Mouse (Mus musculus): Measurements from ENCODE around the gene Il18rap. TPM values are rescaled to one million over a fixed set of nuclear protein-coding genes. Genes with fewer than 3 reads are reported as not detected.
"Not testable (repeated sequence)": the region's sequence is repeated elsewhere in the genome, so short reads cannot be mapped to it uniquely, and the experiment has no call there.

The Il18rap gene
- polyA plus RNA-seq, 1 experiment from 2014 or later: 0.69 TPM

- ATAC-seq (ENCODE audit: low read depth) (no peak), DNase-seq (no peak)
- Histone ChIP-seq H3K4me3 (replicated peaks) (no peak overlapping the region), H3K9ac (no peak overlapping the region), H3K4me2 (no peak overlapping the region), H3K27me3 (no peaks in the 10 kb centered on the region), H3K27ac (no peak overlapping the region), H3K9me3 (replicated peaks) (no peaks in the 10 kb centered on the region), H3K36me3 (no peaks in the 10 kb centered on the region), H3K4me1 (replicated peaks) (no peaks in the 10 kb centered on the region)
- WGBS (ENCODE audit: insufficient replicate concordance): 75% methylated on average over 11 of the region's 11 CpGs
These were observed 32.0 kb downstream of the Il18rap start for GRCm38 (mm10) chr1:40547064-40547572.

- WGBS (ENCODE audit: insufficient replicate concordance): 64% methylated on average over 10 of the region's 10 CpGs
- H3K4me1 ChIP-seq (replicated peaks): no peaks in the 10 kb centered on the region
These were observed 32.6 kb downstream of the Il18rap start for GRCm38 (mm10) chr1:40547762-40548161.

DNA sequence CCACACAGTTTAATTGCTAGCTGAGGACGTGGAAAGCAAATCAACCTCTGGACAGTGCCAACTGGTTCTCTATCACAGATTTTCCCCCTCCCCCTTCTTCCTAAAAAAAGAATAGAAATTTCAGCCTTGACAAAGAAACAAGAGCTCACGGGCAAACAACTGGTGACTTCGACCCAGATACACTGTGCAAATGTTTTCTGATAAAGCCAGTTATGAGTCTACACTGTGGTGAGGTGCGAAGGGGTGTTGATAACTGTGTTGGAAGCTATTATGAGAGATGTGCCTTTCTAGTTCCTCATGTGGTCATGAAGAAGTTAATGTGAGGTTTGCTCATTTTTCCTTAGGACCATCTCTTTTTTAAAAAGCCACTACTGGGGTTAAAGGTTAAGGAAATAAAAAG, 54.2 kb downstream of the Il18rap start:
- DNase-seq: no peak
- Histone ChIP-seq H3K36me3 (no peaks in the 10 kb centered on the region), H3K9ac (no peak overlapping the region), H3K27ac (no peak overlapping the region), H3K4me3 (replicated peaks) (no peak overlapping the region), H3K27me3 (no peaks in the 10 kb centered on the region), H3K4me1 (replicated peaks) (no peaks in the 10 kb centered on the region), H3K9me3 (replicated peaks) (no peaks in the 10 kb centered on the region), H3K4me2 (no peak overlapping the region)
- WGBS (ENCODE audit: insufficient replicate concordance): 42% methylated on average over 4 of the region's 4 CpGs
- ATAC-seq (ENCODE audit: low read depth): no peak

More at GRCm38 (mm10) chr1:40547762-40548161, 32.6 kb downstream of the Il18rap start:
- no peak overlapping the region for H3K4me2 ChIP-seq
- no peak overlapping the region for H3K9ac ChIP-seq
- H3K9me3 ChIP-seq (replicated peaks): no peaks in the 10 kb centered on the region
- no peak for ATAC-seq (ENCODE audit: low read depth)
- no peak overlapping the region for H3K4me3 ChIP-seq (replicated peaks)
- no peak overlapping the region for H3K27ac ChIP-seq
- no peak for DNase-seq
- no peaks in the 10 kb centered on the region for H3K36me3 ChIP-seq
- H3K27me3 ChIP-seq: no peaks in the 10 kb centered on the region

- WGBS (ENCODE audit: insufficient replicate concordance): 12% methylated on average over 7 of the region's 7 CpGs
- H3K27me3 ChIP-seq: peaks cover 7% of the 10 kb centered on the region; the same call in 1 of the 2 replicates
- H3K9me3 ChIP-seq (replicated peaks): no peaks in the 10 kb centered on the region
- DNase-seq (no peak), ATAC-seq (ENCODE audit: low read depth) (no peak)
- no peaks in the 10 kb centered on the region for H3K4me1 ChIP-seq (replicated peaks)
- H3K4me3 ChIP-seq (replicated peaks): no peak within 1 kb of the TSS
- H3K4me2 ChIP-seq: no peak within 1 kb of the TSS
- H3K9ac ChIP-seq: no peak within 1 kb of the TSS
- no peaks in the 10 kb centered on the region for H3K36me3 ChIP-seq
- no peak within 1 kb of the TSS for H3K27ac ChIP-seq
These were observed 64.6 kb downstream of the Il18rap start, which contains the start of gene Slc9a4 for GRCm38 (mm10) chr1:40579784-40580183. Gene Slc9a4 (plus strand): TSS chr1:40580081.

GRCm38 (mm10) chr1:40580269-40580668, 65.1 kb downstream of the Il18rap start:
- DNase-seq: no peak
- ATAC-seq (ENCODE audit: low read depth): no peak
- no peak overlapping the region for H3K4me2 ChIP-seq
- no peaks in the 10 kb centered on the region for H3K4me1 ChIP-seq (replicated peaks)
- peaks cover 7% of the 10 kb centered on the region; the same call in 1 of the 2 replicates for H3K27me3 ChIP-seq
- no peaks in the 10 kb centered on the region for H3K36me3 ChIP-seq
- H3K4me3 ChIP-seq (replicated peaks): no peak overlapping the region
- WGBS (ENCODE audit: insufficient replicate concordance): 53% methylated on average over 14 of the region's 14 CpGs
- H3K9me3 ChIP-seq (replicated peaks): no peaks in the 10 kb centered on the region
- no peak overlapping the region for H3K9ac ChIP-seq
- no peak overlapping the region for H3K27ac ChIP-seq

DNA sequence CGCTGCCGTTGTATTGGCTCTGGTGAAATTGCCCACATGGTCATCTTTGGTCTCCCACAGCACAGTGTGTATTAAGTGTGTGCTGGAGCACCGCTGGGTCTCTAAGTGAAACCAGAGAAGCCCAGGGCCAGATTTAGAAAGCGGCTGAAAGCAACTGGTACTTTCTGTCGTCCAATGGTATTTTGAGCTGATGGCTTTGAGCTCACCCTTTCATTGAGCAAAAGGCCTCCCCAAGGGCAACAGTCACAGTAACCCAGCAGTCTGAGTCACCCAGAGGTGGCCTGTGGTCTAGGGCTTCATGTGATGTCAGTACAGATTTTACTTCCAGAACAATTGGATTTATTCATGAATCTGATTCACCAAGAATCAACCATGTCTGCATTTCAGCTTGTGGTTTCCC, 71.6 kb downstream of the Il18rap start:
- Histone ChIP-seq H3K27ac (no peak overlapping the region), H3K36me3 (no peaks in the 10 kb centered on the region), H3K9me3 (replicated peaks) (no peaks in the 10 kb centered on the region), H3K27me3 (no peaks in the 10 kb centered on the region), H3K4me2 (no peak overlapping the region), H3K4me3 (replicated peaks) (no peak overlapping the region), H3K4me1 (replicated peaks) (no peaks in the 10 kb centered on the region), H3K9ac (no peak overlapping the region)
- ATAC-seq (ENCODE audit: low read depth): no peak
- WGBS (ENCODE audit: insufficient replicate concordance): 75% methylated on average over 5 of the region's 5 CpGs
- no peak for DNase-seq

GRCm38 (mm10) chr1:40590931-40591330, 75.8 kb downstream of the Il18rap start:
- H3K36me3 ChIP-seq: no peaks in the 10 kb centered on the region
- no peak overlapping the region for H3K4me3 ChIP-seq (replicated peaks)
- 71% methylated on average over 4 of the region's 4 CpGs for WGBS (ENCODE audit: insufficient replicate concordance)
- H3K9ac ChIP-seq: no peak overlapping the region
- H3K4me2 ChIP-seq: no peak overlapping the region
- no peak for DNase-seq
- H3K27me3 ChIP-seq: no peaks in the 10 kb centered on the region
- no peaks in the 10 kb centered on the region for H3K4me1 ChIP-seq (replicated peaks)
- no peak for ATAC-seq (ENCODE audit: low read depth)
- no peak overlapping the region for H3K27ac ChIP-seq
- no peaks in the 10 kb centered on the region for H3K9me3 ChIP-seq (replicated peaks)

GRCm38 (mm10) chr1:40597822-40598221, 82.7 kb downstream of the Il18rap start:
- 47% methylated on average over 5 of the region's 5 CpGs for WGBS (ENCODE audit: insufficient replicate concordance)
- no peaks in the 10 kb centered on the region for H3K36me3 ChIP-seq
- DNase-seq (no peak), ATAC-seq (ENCODE audit: low read depth) (no peak)
- H3K9me3 ChIP-seq (replicated peaks): no peaks in the 10 kb centered on the region
- no peaks in the 10 kb centered on the region for H3K4me1 ChIP-seq (replicated peaks)
- no peak overlapping the region for H3K27ac ChIP-seq
- H3K9ac ChIP-seq: no peak overlapping the region
- H3K4me2 ChIP-seq: no peak overlapping the region
- H3K27me3 ChIP-seq: no peaks in the 10 kb centered on the region
- H3K4me3 ChIP-seq (replicated peaks): no peak overlapping the region

DNA sequence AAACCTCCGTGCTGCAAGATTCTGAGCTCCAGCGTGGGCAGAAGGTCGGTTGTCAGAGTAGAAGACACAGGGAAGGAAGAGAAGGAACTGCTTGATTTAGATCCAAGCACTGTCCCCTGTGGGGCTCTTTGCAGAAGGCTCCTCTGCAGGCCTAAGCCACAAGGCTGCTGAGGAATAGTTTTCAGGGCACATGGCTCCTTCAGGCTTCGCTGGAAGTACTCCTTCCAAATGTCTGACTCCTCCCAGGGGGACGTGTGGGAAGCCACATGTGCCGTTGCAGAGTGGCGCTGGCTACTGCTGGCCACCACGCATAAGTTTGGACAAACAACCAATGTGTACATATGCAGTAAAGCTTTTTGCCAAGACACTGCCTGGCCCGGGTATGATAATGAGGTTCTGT, 84.5 kb downstream of the Il18rap start:
- not testable (repeated sequence) for H3K9me3 ChIP-seq (replicated peaks); H3K4me2 ChIP-seq; H3K9ac ChIP-seq; H3K4me3 ChIP-seq (replicated peaks); ATAC-seq (ENCODE audit: low read depth); H3K27ac ChIP-seq; DNase-seq; H3K36me3 ChIP-seq; H3K27me3 ChIP-seq; H3K4me1 ChIP-seq (replicated peaks)
- 69% methylated on average over 9 of the region's 9 CpGs for WGBS (ENCODE audit: insufficient replicate concordance)

DNA sequence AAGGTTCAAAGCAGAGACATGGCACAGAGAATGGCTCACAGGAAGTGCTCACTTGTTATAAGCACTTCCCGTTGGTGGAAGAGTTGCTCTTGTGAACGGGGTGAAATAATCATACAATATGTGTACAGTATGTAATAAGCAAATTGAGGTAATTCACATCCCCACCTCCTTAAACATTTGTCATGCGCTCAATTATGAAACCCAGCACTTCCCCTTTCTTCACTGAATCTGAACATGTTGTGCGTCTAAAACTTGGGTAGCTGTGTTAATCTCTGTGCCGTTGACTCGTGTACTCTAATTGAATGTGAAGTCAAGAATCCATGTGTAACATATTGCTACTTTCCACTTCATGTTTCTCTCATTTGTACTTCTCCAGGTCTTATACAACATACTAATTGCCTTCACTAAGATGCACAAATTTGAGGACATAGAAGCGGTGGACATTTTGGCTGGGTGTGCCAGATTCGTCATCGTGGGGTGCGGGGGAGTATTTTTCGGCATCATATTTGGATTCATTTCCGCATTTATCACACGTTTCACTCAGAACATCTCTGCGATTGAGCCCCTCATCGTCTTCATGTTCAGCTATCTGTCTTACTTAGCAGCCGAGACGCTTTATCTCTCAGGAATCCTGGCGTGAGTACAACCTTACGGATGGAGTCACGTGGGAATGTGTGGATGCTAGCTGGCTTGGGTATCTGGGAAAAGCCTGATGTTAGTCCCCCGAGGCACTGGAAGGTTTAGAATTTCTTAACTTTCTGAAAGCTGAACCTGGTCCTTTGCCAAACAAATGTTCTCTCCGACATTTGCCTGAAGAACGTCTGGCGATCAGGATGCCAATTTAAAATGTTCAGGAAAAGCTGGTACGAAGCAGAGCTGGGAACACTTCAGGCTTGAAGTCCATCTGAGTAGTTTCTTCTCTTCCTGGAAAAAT, 85.5 kb downstream of the Il18rap start:
- DNase-seq (no peak), ATAC-seq (ENCODE audit: low read depth) (no peak)
- Histone ChIP-seq H3K36me3 (no peaks in the 10 kb centered on the region), H3K27ac (no peak overlapping the region), H3K9ac (no peak overlapping the region), H3K9me3 (replicated peaks) (no peaks in the 10 kb centered on the region), H3K4me3 (replicated peaks) (no peak overlapping the region), H3K4me1 (replicated peaks) (no peaks in the 10 kb centered on the region), H3K4me2 (no peak overlapping the region), H3K27me3 (no peaks in the 10 kb centered on the region)
- 74% methylated on average over 25 of the region's 25 CpGs for WGBS (ENCODE audit: insufficient replicate concordance)
